Mouse (Mus musculus) heart, postnatal 14 days (tissue): ENCODE data around the gene Hyal1. TPM values are rescaled to one million over a fixed set of nuclear protein-coding genes. Genes with fewer than 3 reads are reported as not detected.

ENCODE experiments used
- DNase-seq, 2 experiments: peaks; one replicate each; pipeline ENCODE4 v3.0.0; 2021 to 2022
- intact Hi-C: fragments of 180-260 bp; cut with DNase I; formaldehyde crosslinking; loops from one replicate; pipeline ENCODE4 v1.15.1; 2025
- total RNA-seq, 2 experiments: library from RNA; stranded (reverse); gene quantifications; 2 replicates each; pipeline ENCODE4 v1.2.3; 2021

Hyal1 gene
- total RNA-seq, 2 experiments from 2014 or later: 3.9 to 5.2 TPM

- intact Hi-C loops: no loop called here
- DNase-seq: peak in 1 of 2 experiments; percentile 68
Observed at GRCm38 (mm10) chr9:107587833-107588639, 11.3 kb downstream of the Hyal1 start.

DNA sequence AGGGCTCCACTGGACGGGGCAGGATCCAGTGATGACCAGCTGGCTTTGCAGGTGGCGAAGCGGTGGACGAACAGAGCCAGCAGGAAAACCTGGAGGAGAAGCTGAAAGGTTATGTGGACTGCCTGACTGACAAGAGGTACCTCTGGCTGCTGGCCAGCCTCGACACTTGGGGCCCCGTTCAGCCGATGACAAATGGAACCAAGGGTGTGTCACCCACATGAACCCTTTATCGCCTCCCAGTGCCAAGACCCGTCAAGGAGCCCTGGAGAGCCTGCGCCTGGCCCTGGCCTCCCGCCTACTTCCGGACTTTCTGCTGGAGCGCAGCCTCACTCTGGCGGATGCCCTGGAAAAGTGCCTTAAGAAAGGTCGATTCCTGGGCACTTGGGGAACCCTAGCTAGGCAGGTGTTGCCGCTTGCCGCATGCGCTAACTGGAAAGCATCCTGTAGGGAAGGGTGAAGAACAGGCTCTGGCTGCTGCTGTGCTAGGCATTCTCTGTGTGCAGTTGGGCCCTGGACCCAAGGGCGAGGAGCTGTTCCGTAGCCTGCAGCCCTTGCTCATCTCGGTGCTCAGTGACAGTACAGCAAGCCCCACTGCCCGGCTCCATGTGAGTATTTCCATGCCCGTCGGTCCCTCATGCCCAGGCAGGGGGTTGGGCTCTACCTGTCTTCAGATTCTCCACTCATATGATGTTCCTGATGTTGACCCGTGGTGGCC lies 13.5 kb downstream of the Hyal1 start:
- DNase-seq: peak in 1 of 2 experiments; percentile 47
- intact Hi-C loops: no loop called here

GRCm38 (mm10) chr9:107590773-107591060 lies 14.0 kb downstream of the Hyal1 start:
- intact Hi-C loops: no loop called here
- no peak for DNase-seq

GRCm38 (mm10) chr9:107593101-107593976 lies 16.6 kb downstream of the Hyal1 start:
- intact Hi-C loops: no loop called here
- DNase-seq: peak; percentile 49 to 63

- DNase-seq: no peak
- intact Hi-C loops: no loop called here
Observed at GRCm38 (mm10) chr9:107594281-107595062, 17.7 kb downstream of the Hyal1 start.

GRCm38 (mm10) chr9:107596619-107597569 lies 20.2 kb downstream of the Hyal1 start:
- intact Hi-C loops: no loop called here
- DNase-seq: peak; percentile 71 to 85

DNA sequence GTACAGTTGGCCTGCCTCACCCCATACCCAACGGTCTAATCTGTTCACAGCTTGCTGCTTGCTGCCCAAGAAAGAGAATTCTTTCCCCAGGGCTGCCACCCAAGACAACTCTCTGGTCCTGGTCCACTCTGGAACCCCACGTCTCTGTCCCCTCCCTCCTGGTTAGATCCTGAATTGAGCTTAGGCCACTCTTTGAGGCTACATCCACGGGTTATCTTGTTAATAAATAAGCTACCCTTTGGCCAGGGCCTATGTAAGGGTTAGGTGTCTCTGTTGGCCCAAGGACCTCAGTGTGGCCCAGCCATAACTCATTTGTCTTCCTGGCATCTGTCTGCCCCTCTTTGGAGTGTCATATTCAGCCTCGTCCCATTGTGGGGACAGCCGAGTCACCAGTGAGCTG lies 21.7 kb downstream of the Hyal1 start:
- intact Hi-C loops: no loop called here
- DNase-seq: no peak

DNA sequence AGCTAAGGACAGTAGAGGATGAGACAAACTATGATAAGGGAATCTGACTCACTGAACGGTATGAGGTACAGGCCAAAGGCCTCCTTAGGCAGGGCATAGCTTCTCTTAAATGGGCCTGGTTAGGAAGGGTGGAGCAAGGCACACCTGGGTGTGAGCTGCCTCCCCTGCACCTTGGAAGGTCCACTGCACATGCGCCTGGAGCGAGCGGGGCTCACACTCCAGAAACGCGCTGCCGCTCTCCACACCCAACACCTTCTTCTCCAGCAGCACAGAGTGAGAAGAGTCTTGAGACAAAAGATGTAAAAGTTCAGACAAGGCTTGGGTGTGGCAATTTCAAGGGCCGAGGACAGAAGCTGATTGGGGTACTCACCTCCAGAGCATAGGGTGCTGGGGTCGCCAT lies 22.7 kb downstream of the Hyal1 start:
- no peak for DNase-seq
- intact Hi-C loops: no loop called here

GRCm38 (mm10) chr9:107599842-107600241 lies 23.1 kb downstream of the Hyal1 start:
- peak in 1 of 2 experiments; percentile 52 for DNase-seq
- intact Hi-C loops: no loop called here

DNA sequence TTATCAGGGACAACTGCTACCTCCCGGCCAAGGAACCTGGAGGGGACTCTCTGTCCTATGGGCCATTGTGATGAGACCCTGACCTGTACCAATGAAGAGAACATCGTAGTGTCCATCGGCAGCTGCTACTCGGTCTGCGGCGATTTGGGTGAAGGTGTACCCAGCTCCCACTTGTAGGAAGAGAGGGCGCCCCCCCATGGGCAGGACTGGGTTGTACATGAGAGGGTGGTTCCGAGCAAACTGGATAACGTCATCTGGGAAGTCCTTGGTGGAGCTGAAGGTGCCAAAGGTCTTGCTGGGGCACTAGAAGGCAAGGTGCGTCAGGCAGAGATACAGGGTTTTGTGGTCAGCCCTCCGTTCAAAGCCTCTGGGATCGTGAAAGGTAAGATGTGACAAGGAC lies 24.0 kb downstream of the Hyal1 start:
- DNase-seq: no peak
- intact Hi-C loops: no loop called here

DNA sequence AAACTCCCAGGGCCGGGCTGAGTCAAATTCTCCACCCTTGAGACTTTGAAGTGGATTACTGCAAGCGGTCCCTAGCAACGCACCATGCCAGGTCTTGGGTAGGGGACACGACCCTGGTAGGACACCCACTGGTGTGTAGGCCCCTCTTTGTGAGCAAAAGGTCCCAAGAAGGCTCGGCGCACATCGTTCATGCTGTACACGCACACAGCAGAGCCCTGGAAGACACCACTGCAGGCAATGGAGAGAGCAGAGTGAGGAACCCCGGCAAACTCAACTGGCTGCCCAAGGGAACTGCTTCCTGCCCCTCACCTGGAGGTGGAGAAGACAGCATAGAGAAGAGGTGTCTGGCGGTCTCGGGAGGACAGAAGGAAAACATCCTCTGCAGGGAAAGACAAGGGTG lies 24.5 kb downstream of the Hyal1 start:
- no peak for DNase-seq
- intact Hi-C loops: no loop called here

- DNase-seq: peak; percentile 93 to 98
Observed at GRCm38 (mm10) chr9:107602068-107602648, 25.4 kb downstream of the Hyal1 start.

DNA sequence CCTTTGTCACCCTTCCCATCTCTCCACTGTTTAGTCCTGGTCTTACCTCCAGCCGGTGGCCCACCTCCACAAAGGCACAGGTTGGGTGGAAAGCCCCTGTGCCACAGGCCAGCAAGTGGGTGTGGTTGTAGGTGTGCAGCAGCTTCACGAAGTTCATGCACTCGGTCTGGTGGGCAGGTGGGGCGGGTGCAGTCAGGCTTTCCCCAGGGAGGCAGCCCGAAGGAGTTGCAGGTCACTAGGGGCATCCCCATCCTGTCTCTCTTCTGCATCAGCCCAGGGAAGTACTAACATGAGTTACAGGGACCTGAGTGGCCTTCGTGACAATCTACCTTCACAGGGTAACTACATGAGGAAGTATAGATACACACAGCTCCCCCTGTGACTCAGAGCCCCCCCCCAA lies 26.5 kb downstream of the Hyal1 start:
- intact Hi-C loops: loop anchor here (2.0 kb wide), 1 partner anchor 24 kb away; no protein-coding TSS in a partner anchor
- DNase-seq: no peak

More at GRCm38 (mm10) chr9:107602068-107602648, 25.4 kb downstream of the Hyal1 start:
- intact Hi-C loops: loop anchor here (1.0 to 2.0 kb wide), 2 partner anchors 25 to 42 kb away; no protein-coding TSS in a partner anchor

DNA sequence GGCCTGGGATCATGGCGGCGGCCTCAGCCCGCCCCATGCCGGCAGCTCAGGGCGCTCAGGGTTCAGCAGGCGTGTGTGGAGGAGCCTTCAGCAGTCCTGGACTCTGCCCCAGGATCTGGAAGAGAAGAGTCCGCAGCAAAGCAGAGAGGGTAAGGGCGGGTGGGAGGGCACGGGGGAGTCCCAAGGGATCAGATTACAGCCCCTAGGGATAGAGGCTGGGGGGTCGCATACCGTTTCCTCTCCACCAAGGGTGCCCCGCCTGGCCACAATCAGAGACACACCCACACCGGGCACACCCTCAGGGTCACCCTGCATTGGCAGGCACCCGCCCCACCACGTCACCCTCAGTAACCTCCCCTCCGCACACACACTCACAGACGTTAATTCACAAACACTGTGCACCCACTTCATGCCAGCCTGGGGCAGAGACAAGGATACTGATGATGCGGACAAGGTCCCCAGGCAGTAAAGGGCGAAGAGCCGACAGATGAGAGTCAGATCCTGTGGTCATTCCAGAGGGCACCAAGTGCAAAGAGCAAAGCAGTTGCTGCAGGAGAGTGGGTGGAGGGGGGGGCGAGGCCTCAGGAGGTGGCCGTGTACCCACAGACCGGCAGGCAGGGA lies 28.4 kb downstream of the Hyal1 start:
- DNase-seq: no peak
- intact Hi-C loops: no loop called here

DNA sequence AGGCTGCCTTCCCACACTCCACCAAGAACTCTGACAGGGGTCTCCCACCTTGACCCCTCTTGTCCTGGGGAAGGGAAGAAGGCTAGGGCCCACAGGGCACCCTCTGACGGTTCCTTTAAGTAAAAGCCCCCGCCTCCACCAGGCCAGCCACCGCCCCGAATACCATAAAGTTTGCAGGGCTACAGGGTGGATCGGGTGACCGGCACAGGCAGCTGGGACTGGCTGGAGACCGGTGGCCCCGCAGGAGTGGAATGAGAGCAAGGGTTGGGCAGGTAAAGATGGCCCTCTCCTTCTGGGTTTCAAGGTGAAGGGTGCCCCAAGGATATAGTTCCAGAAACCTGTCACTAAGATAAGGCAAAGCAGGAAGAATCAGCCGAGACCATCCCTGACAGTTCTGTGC lies 29.9 kb downstream of the Hyal1 start:
- intact Hi-C loops: no loop called here
- DNase-seq: peak in 1 of 2 experiments; percentile 49

DNA sequence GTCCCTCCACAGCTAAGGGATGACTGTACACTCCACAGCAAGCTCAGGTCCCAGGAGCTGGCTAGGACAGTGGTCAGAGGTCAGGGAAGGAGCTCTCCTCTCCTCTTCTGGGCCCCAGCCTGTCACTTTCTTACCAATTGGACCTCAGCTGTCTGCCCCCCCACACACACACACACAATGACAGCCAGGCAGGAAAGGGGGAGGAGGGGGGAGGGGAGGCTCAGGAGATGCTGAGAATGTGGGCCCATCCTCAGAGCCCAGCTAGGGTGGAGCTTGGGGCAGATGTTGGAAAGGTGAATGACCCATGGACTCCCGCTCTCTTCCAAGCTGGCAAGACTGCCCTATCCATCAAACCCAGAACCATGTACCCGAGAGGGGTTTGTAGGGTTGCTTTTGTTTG lies 30.3 kb downstream of the Hyal1 start:
- intact Hi-C loops: no loop called here
- DNase-seq: no peak

- no peak for DNase-seq
Observed at GRCm38 (mm10) chr9:107607653-107608245, 31.0 kb downstream of the Hyal1 start.

More at GRCm38 (mm10) chr9:107607653-107608245, 31.0 kb downstream of the Hyal1 start:
- intact Hi-C loops: no loop called here
